ENCODE assay signal across 18 mouse cellular contexts in genomic region chr11:42941561-42941960, GRCm38 (mm10).
DNase-seq lines count a peak whose midpoint lies in the region; ATAC-seq lines count a peak whose summit lies in the region.
"Had no signal": no experiment of that assay in that cellular context is flagged by ENCODE, and none has a peak within 500 bp of the region (broad histone marks: within the 10 kb centered on the region; RNA-seq: fewer than 3 reads in every experiment).

No protein-coding gene starts in this region.

- H3K4me1 ChIP-seq in stomach, embryonic 16.5 days (ENCODE audit: control insufficient read depth, insufficient read depth, low read length): no peaks in the 10 kb centered on the region
- H3K4me1 ChIP-seq: embryonic facial prominence, embryonic 12.5 days; embryonic facial prominence, embryonic 15.5 days; hindbrain, embryonic 12.5 days; hindbrain, embryonic 15.5 days had no signal

- H3K27ac ChIP-seq in stomach, embryonic 16.5 days (ENCODE audit: low read length): no peak overlapping the region; the same call in 1 of the 2 replicates
- H3K27ac ChIP-seq: embryonic facial prominence, embryonic 12.5 days; embryonic facial prominence, embryonic 15.5 days; hindbrain, embryonic 12.5 days; hindbrain, embryonic 15.5 days had no signal

- no peaks in the 10 kb centered on the region for H3K36me3 ChIP-seq in stomach, embryonic 16.5 days (ENCODE audit: control insufficient read depth, insufficient read depth, low read length)
- H3K36me3 ChIP-seq: embryonic facial prominence, embryonic 12.5 days; embryonic facial prominence, embryonic 15.5 days; hindbrain, embryonic 12.5 days; hindbrain, embryonic 15.5 days had no signal

- H3K4me2 ChIP-seq in stomach, embryonic 16.5 days (ENCODE audit: low read depth, low read length): no peak overlapping the region
- H3K4me2 ChIP-seq: embryonic facial prominence, embryonic 12.5 days; embryonic facial prominence, embryonic 15.5 days; heart, embryonic 11.5 days; hindbrain, embryonic 12.5 days; hindbrain, embryonic 15.5 days had no signal

- WGBS in stomach, embryonic 16.5 days: 58% methylated on average over 3 of the region's 3 CpGs

- no peak overlapping the region for H3K4me3 ChIP-seq in stomach, embryonic 16.5 days (replicated peaks; ENCODE audit: low read length)
- H3K4me3 ChIP-seq: embryonic facial prominence, embryonic 12.5 days; embryonic facial prominence, embryonic 15.5 days; hindbrain, embryonic 12.5 days; hindbrain, embryonic 15.5 days had no signal

- H3K9ac ChIP-seq in stomach, embryonic 16.5 days (ENCODE audit: low read length): no peak overlapping the region
- H3K9ac ChIP-seq: embryonic facial prominence, embryonic 12.5 days; embryonic facial prominence, embryonic 15.5 days; hindbrain, embryonic 12.5 days; hindbrain, embryonic 15.5 days had no signal

- H3K9me3 ChIP-seq in stomach, embryonic 16.5 days (replicated peaks; ENCODE audit: control insufficient read depth, low read length): no peaks in the 10 kb centered on the region
- H3K9me3 ChIP-seq: embryonic facial prominence, embryonic 12.5 days; embryonic facial prominence, embryonic 15.5 days; hindbrain, embryonic 12.5 days; hindbrain, embryonic 15.5 days had no signal

- H3K27me3 ChIP-seq in stomach, embryonic 16.5 days (ENCODE audit: control insufficient read depth, insufficient read depth, low read length): no peaks in the 10 kb centered on the region
- H3K27me3 ChIP-seq: embryonic facial prominence, embryonic 12.5 days; embryonic facial prominence, embryonic 15.5 days; hindbrain, embryonic 12.5 days; hindbrain, embryonic 15.5 days had no signal

- DNase-seq in heart, adult 11 months: peak; percentile 16
- no peak for DNase-seq in heart, adult 18-20 months
- peak; percentile 20 for DNase-seq in urinary bladder, postnatal 14 days (ENCODE audit: low spot score)
- DNase-seq in urinary bladder, adult 2 months (ENCODE audit: low spot score): no peak
- DNase-seq in embryo, embryonic 10 days (ENCODE audit: low spot score): no peak
- DNase-seq in layer of hippocampus, postnatal 25 days (ENCODE audit: extremely low spot score in 1 of 2, low spot score in 1 of 2): no peak
- DNase-seq: adrenal gland, adult 8-10 months; adrenal gland, postnatal 25 days; cerebellum, adult 8-10 months; gastrocnemius, postnatal 25 days had no signal

- ATAC-seq in stomach, embryonic 16.5 days (ENCODE audit: insufficient read depth, low FRiP score): peak; percentile 45
- ATAC-seq: activated CD4-positive, CD25-positive, alpha-beta regulatory T cell, adult 4 months; forebrain, embryonic 14.5 days had no signal

Comparison
In these comparisons a context has a peak if more than half of its experiments do, and no peak if none do; other contexts are left out.
1. DNase-seq: peak in heart, adult 11 months (single experiment) and urinary bladder, postnatal 14 days (single experiment); none in heart, adult 18-20 months (0 of 2), urinary bladder, adult 2 months (single experiment), embryo, embryonic 10 days (single experiment) and layer of hippocampus, postnatal 25 days (0 of 2).